Mouse (Mus musculus) limb, embryonic 14.5 days (tissue): ENCODE data around the gene Sel1l3. TPM values are rescaled to one million over a fixed set of nuclear protein-coding genes. Genes with fewer than 3 reads are reported as not detected.

Experiments
- ATAC-seq: fragments of 200-750 bp; cut with Nextera tagmentation; 2 replicates; pipeline ENCODE4 v1.8.0; 2017; ENCODE audit warnings: low read depth, moderate number of reproducible peaks, moderate TSS enrichment; ENCODE audit not compliant: low FRiP score
- DNase-seq: peaks from one replicate; pipeline ENCODE4 v3.0.0-alpha.2; 2015; ENCODE audit warnings: low spot score
- H3K27ac ChIP-seq: fragments of 300-500 bp; sonication (generic); replicated peaks from 2 replicates; pipeline ENCODE4 v1.5.1; 2014; ENCODE audit warnings: low read depth, mild to moderate bottlenecking, low read length, moderate library complexity, mixed read lengths
- H3K27me3 ChIP-seq: fragments of 300-500 bp; sonication (generic); 2 replicates; pipeline ENCODE4 v1.6.1; 2014; ENCODE audit warnings: low read length, mixed read lengths; ENCODE audit not compliant: control insufficient read depth, insufficient read depth
- H3K36me3 ChIP-seq: fragments of 300-500 bp; sonication (generic); 2 replicates; pipeline ENCODE4 v1.6.1; 2014; ENCODE audit warnings: mild to moderate bottlenecking, low read length, moderate library complexity, mixed read lengths; ENCODE audit not compliant: control insufficient read depth, insufficient read depth
- H3K4me1 ChIP-seq: fragments of 300-500 bp; sonication (generic); 2 replicates; pipeline ENCODE4 v1.6.1; 2014; ENCODE audit warnings: antibody characterized with exemption, low read length, mixed read lengths; ENCODE audit not compliant: control insufficient read depth, insufficient read depth
- H3K4me2 ChIP-seq: fragments of 300-500 bp; sonication (generic); replicated peaks from 2 replicates; pipeline ENCODE4 v1.6.1; 2014; ENCODE audit warnings: low read depth, mild to moderate bottlenecking, low read length, moderate library complexity; ENCODE audit not compliant: severe bottlenecking
- H3K4me3 ChIP-seq: fragments of 300-500 bp; sonication (generic); replicated peaks from 2 replicates; pipeline ENCODE4 v1.5.1; 2014; ENCODE audit warnings: low read length
- H3K9ac ChIP-seq: fragments of 300-500 bp; sonication (generic); 2 replicates; pipeline ENCODE4 v1.6.1; 2014; ENCODE audit warnings: mild to moderate bottlenecking, low read depth, low read length, moderate library complexity; ENCODE audit not compliant: severe bottlenecking
- H3K9me3 ChIP-seq: fragments of 300-500 bp; sonication (generic); 2 replicates; pipeline ENCODE4 v1.6.1; 2016; ENCODE audit warnings: low read length; ENCODE audit not compliant: control insufficient read depth
- POLR2A ChIP-seq: fragments of 200-500 bp; IDR thresholded peaks from 2 replicates; pipeline ENCODE4 v1.8.0; 2012; ENCODE audit warnings: inconsistent platforms, mild to moderate bottlenecking, moderate library complexity, borderline replicate concordance; ENCODE audit not compliant: insufficient read depth, insufficient read length; ENCODE audit errors: extremely low read depth
- WGBS: fragments of 180-500 bp; shearing (Covaris S2); extraction: QIAGEN DNeasy Blood & Tissue Kit; methylation state at CpG from one replicate; pipeline ENCODE4 v1.1.7; 2014; 5-methylcytosine and 5-hydroxymethylcytosine counted together
- polyA plus RNA-seq, 2 experiments: library from polyadenylated mRNA; depleted of rRNA in 1 of 2; stranded (reverse) in 1 of 2; unstranded in 1 of 2; fragments of >200 nt; fragmentation: Nextera tagmentation in 1 of 2; extraction: Ambion mirVana in 1 of 2; gene quantifications; 2 replicates each; pipeline versions ENCODE4 v1.2.1 to v1.2.3; 2012 to 2014

Gene Sel1l3
- polyA plus RNA-seq, 2 experiments, result 3.6 to 4.6 TPM

GRCm38 (mm10) chr5:53179965-53180364, 33.8 kb downstream of the Sel1l3 start:
- Histone ChIP-seq H3K4me2 (no peak overlapping the region), H3K9me3 (no peaks in the 10 kb centered on the region), H3K4me1 (no peaks in the 10 kb centered on the region), H3K36me3 (no peaks in the 10 kb centered on the region), H3K9ac (no peak overlapping the region), H3K4me3 (no peak overlapping the region), H3K27me3 (no peaks in the 10 kb centered on the region), H3K27ac (no peak overlapping the region)
- no peak for ATAC-seq
- TF ChIP-seq POLR2A, result no peak
- 89% methylated on average over 5 of the region's 5 CpGs for WGBS
- no peak for DNase-seq

- no peak overlapping the region for H3K4me2 ChIP-seq
- H3K27ac ChIP-seq, result no peak overlapping the region
- H3K9ac ChIP-seq, result no peak overlapping the region
- WGBS, result 49% methylated on average over 6 of the region's 6 CpGs
- no peak overlapping the region for H3K4me3 ChIP-seq
- H3K27me3 ChIP-seq, result no peaks in the 10 kb centered on the region
- no peak for TF ChIP-seq POLR2A
- H3K4me1 ChIP-seq, result no peaks in the 10 kb centered on the region
- H3K9me3 ChIP-seq, result no peaks in the 10 kb centered on the region
- DNase-seq (no peak), ATAC-seq (no peak; the same call in 1 of the 2 replicates)
- H3K36me3 ChIP-seq, result no peaks in the 10 kb centered on the region
Observed at GRCm38 (mm10) chr5:53176703-53177102, 37.0 kb downstream of the Sel1l3 start.

GRCm38 (mm10) chr5:53176075-53176474, 37.7 kb downstream of the Sel1l3 start:
- H3K27me3 ChIP-seq, result no peaks in the 10 kb centered on the region
- ATAC-seq (no peak), DNase-seq (no peak)
- no peak overlapping the region for H3K4me2 ChIP-seq
- WGBS, result 44% methylated on average over 2 of the region's 4 CpGs
- no peak overlapping the region for H3K27ac ChIP-seq
- no peaks in the 10 kb centered on the region for H3K4me1 ChIP-seq
- H3K4me3 ChIP-seq, result no peak overlapping the region
- no peaks in the 10 kb centered on the region for H3K36me3 ChIP-seq
- TF ChIP-seq POLR2A, result no peak
- H3K9ac ChIP-seq, result no peak overlapping the region
- no peaks in the 10 kb centered on the region for H3K9me3 ChIP-seq

- DNase-seq (no peak), ATAC-seq (no peak)
- H3K4me2 ChIP-seq, result no peak overlapping the region
- no peak overlapping the region for H3K9ac ChIP-seq
- 72% methylated on average over 3 of the region's 3 CpGs for WGBS
- H3K4me3 ChIP-seq, result no peak overlapping the region
- no peak for TF ChIP-seq POLR2A
- H3K36me3 ChIP-seq, result no peaks in the 10 kb centered on the region
- H3K4me1 ChIP-seq, result no peaks in the 10 kb centered on the region
- no peaks in the 10 kb centered on the region for H3K9me3 ChIP-seq
- no peaks in the 10 kb centered on the region for H3K27me3 ChIP-seq
- no peak overlapping the region for H3K27ac ChIP-seq
Observed at GRCm38 (mm10) chr5:53175195-53175594, 38.5 kb downstream of the Sel1l3 start.

- Histone ChIP-seq H3K4me2 (no peak overlapping the region), H3K27me3 (no peaks in the 10 kb centered on the region), H3K4me3 (no peak overlapping the region), H3K36me3 (no peaks in the 10 kb centered on the region), H3K9ac (no peak overlapping the region), H3K4me1 (no peaks in the 10 kb centered on the region), H3K27ac (no peak overlapping the region), H3K9me3 (no peaks in the 10 kb centered on the region)
- WGBS, result 75% methylated on average over 12 of the region's 12 CpGs
- DNase-seq, result no peak
- no peak for ATAC-seq
- TF ChIP-seq POLR2A, result no peak
Observed at GRCm38 (mm10) chr5:53174461-53174860, 39.3 kb downstream of the Sel1l3 start.

- H3K4me1 ChIP-seq, result no peaks in the 10 kb centered on the region
- ATAC-seq (no peak), DNase-seq (no peak)
- H3K4me2 ChIP-seq, result no peak overlapping the region
- H3K27ac ChIP-seq, result no peak overlapping the region
- TF ChIP-seq POLR2A, result no peak
- WGBS, result 76% methylated on average over 7 of the region's 7 CpGs
- no peaks in the 10 kb centered on the region for H3K9me3 ChIP-seq
- no peak overlapping the region for H3K4me3 ChIP-seq
- no peaks in the 10 kb centered on the region for H3K36me3 ChIP-seq
- no peak overlapping the region for H3K9ac ChIP-seq
- no peaks in the 10 kb centered on the region for H3K27me3 ChIP-seq
Observed at GRCm38 (mm10) chr5:53172908-53173307, 40.8 kb downstream of the Sel1l3 start.
